37 mouse cellular contexts compared by ENCODE assay signal in the genomic region with DNA sequence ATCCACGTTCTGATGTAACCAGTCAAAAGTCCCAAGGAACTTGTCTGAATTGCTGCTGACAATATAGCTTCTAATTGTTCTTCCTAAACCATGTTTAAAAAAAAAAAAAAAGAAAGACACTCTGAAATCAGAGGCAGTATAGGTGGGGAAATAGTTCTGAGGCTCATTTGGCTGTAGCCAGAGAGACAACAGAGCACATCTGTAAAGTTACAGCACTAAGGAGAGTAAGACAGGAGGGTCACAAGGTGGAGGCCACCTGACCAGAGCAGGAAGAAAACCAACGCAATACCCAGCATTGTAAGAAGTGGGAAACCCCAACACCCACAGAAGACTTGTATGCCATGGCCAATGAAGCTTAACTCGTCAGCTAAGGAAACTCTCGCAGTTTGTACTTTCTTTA. TPM values are rescaled to one million over a fixed set of nuclear protein-coding genes. Genes with fewer than 3 reads are reported as not detected.
"Had no signal": no experiment of that assay in that cellular context is flagged by ENCODE, and none has a peak within 500 bp of the region (broad histone marks: within the 10 kb centered on the region; RNA-seq: fewer than 3 reads in every experiment).

No protein-coding gene starts in this region.

- H3K27ac ChIP-seq: gastrocnemius, adult 2 months; heart, adult 2 months; heart, embryonic 13.5 days; heart, embryonic 15.5 days; hindbrain, embryonic 10.5 days; hindbrain, embryonic 12.5 days; hindbrain, embryonic 14.5 days; intestine, embryonic 15.5 days; layer of hippocampus, adult 2 months; left cerebral cortex, adult 2 months; limb, embryonic 10.5 days; limb, embryonic 12.5 days had no signal

- DNase-seq: gastrocnemius, adult 2 months; gastrocnemius, postnatal 10 days; gastrocnemius, postnatal 25 days; heart, adult 2 months; heart, postnatal 14 days; heart, postnatal 4 days; kidney, adult 18-20 months; kidney, adult 8-10 months; kidney, postnatal 10 days; kidney, postnatal 25 days; kidney, postnatal 4 days; liver had no signal

- ATAC-seq: hindbrain, embryonic 16.5 days; inflammation-experienced regulatory T-cells, adult 6 months; intestine, embryonic 15.5 days; intestine, postnatal 0 days had no signal

- H3K9ac ChIP-seq: heart, embryonic 13.5 days; heart, embryonic 15.5 days; hindbrain, embryonic 12.5 days; hindbrain, embryonic 14.5 days; intestine, embryonic 15.5 days; limb, embryonic 12.5 days had no signal

- H3K4me2 ChIP-seq: heart, embryonic 11.5 days; heart, embryonic 13.5 days; heart, embryonic 15.5 days; hindbrain, embryonic 12.5 days; hindbrain, embryonic 14.5 days; intestine, embryonic 15.5 days; limb, embryonic 12.5 days; liver, embryonic 11.5 days had no signal

- H3K4me1 ChIP-seq: heart, embryonic 13.5 days; heart, embryonic 15.5 days; hindbrain, embryonic 10.5 days; hindbrain, embryonic 12.5 days; intestine, embryonic 15.5 days; limb, embryonic 10.5 days; limb, embryonic 12.5 days had no signal

- H3K27me3 ChIP-seq: heart, embryonic 13.5 days; heart, embryonic 15.5 days; hindbrain, embryonic 12.5 days; intestine, embryonic 15.5 days; limb, embryonic 12.5 days had no signal

- H3K9me3 ChIP-seq: heart, embryonic 13.5 days; heart, embryonic 15.5 days; hindbrain, embryonic 10.5 days; hindbrain, embryonic 12.5 days; intestine, embryonic 15.5 days; limb, embryonic 10.5 days; limb, embryonic 12.5 days had no signal

- H3K4me3 ChIP-seq: gastrocnemius, adult 2 months; heart, adult 2 months; heart, embryonic 13.5 days; heart, embryonic 15.5 days; hindbrain, embryonic 10.5 days; hindbrain, embryonic 12.5 days; intestine, embryonic 15.5 days; layer of hippocampus, adult 2 months; left cerebral cortex, adult 2 months; limb, embryonic 10.5 days; limb, embryonic 12.5 days had no signal

RNA-seq across cellular contexts. Expression of a gene that starts 19.1 kb away (rescaled TPM):
- total RNA-seq: gastrocnemius, adult 2 months; gastrocnemius, postnatal 10 days; gastrocnemius, postnatal 25 days; gastrocnemius, postnatal 4 days; granulocyte monocyte progenitor cell, adult 5-6 weeks; heart, adult 2 months; heart, postnatal 14 days; heart, postnatal 4 days; layer of hippocampus, adult 2 months; layer of hippocampus, postnatal 10 days; layer of hippocampus, postnatal 25 days; left cerebral cortex, postnatal 14 days; left cerebral cortex, postnatal 36 days had no signal
- polyA plus RNA-seq: frontal cortex, adult 2 months; heart, adult 2 months; heart, embryonic 13.5 days; heart, embryonic 15.5 days; hindbrain, embryonic 14.5 days; inflammation-experienced regulatory T-cells, adult 6 months; intestine, embryonic 15.5 days; intestine, postnatal 0 days; kidney, embryonic 16.5 days; limb, embryonic 14.5 days had no signal

RNA-seq across cellular contexts. Expression of a gene that starts 39.0 kb away (rescaled TPM):
- total RNA-seq: granulocyte monocyte progenitor cell, adult 5-6 weeks had no signal
- polyA plus RNA-seq: heart, embryonic 13.5 days; hindbrain, embryonic 10.5 days; hindbrain, embryonic 12.5 days; hindbrain, embryonic 14.5 days; inflammation-experienced regulatory T-cells, adult 6 months; intestine, embryonic 15.5 days; intestine, postnatal 0 days; kidney, embryonic 14.5 days; kidney, embryonic 16.5 days; limb, embryonic 12.5 days; liver, embryonic 11.5 days had no signal
